Mouse (Mus musculus) E14TG2a.4 (cell line): ENCODE results near the gene Ubb.

Source experiments
- H3K27me3 ChIP-seq: 2 replicates; pipeline ENCODE4 v1.6.1; 2014; ENCODE audit warnings: low read length, control low read depth; ENCODE audit not compliant: insufficient read depth
- H3K36me3 ChIP-seq: 2 replicates; pipeline ENCODE4 v1.6.1; 2014; ENCODE audit warnings: low read length, control low read depth; ENCODE audit not compliant: insufficient read depth
- H3K4me1 ChIP-seq: replicated peaks from 2 replicates; pipeline ENCODE4 v1.6.1; 2014; ENCODE audit warnings: low read depth, low read length, control low read depth
- H3K4me3 ChIP-seq: replicated peaks from 2 replicates; pipeline ENCODE4 v1.5.1; 2014; ENCODE audit warnings: mild to moderate bottlenecking, low read length
- H3K9me3 ChIP-seq: 2 replicates; pipeline ENCODE4 v1.6.1; 2014; ENCODE audit warnings: low read length, control low read depth
- CTCF ChIP-seq: conservative IDR thresholded peaks from 2 replicates; pipeline ENCODE4 v1.5.1; 2014; ENCODE audit warnings: low read length
- NANOG ChIP-seq: IDR thresholded peaks from 2 replicates; pipeline ENCODE4 v1.6.1; 2014; ENCODE audit warnings: borderline replicate concordance, low read length, mixed read lengths
- POU5F1 ChIP-seq: IDR thresholded peaks from 2 replicates; pipeline ENCODE4 v1.6.1; 2014; ENCODE audit warnings: low read length, borderline replicate concordance

Ubb gene

DNA sequence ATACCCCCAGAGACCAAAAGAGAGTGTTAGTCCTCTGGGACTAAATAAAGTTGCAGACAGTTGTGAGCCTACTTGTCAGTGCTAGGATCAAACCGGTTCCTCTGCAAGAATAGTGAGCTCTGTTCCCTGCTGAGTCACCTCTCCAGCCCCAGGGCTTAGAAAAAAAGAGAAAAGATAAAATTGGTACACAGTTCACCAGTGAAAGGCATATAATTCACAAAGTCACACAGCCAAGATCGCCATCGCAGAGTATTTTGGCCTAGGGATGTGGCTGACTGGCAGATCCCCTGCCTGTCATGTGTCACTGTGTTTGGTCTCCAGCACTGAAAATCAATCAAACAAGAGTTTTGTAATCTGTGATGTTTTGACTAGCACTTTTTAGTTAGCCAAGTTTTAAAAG is 17.3 kb downstream of the Ubb start:
- H3K9me3 ChIP-seq = no peaks in the 10 kb centered on the region
- H3K27me3 ChIP-seq = no peaks in the 10 kb centered on the region
- H3K36me3 ChIP-seq = no peaks in the 10 kb centered on the region
- TF ChIP-seq CTCF (no peak), POU5F1 (no peak), NANOG (no peak)
- H3K4me3 ChIP-seq = no peak overlapping the region
- peaks cover 12% of the 10 kb centered on the region for H3K4me1 ChIP-seq

DNA sequence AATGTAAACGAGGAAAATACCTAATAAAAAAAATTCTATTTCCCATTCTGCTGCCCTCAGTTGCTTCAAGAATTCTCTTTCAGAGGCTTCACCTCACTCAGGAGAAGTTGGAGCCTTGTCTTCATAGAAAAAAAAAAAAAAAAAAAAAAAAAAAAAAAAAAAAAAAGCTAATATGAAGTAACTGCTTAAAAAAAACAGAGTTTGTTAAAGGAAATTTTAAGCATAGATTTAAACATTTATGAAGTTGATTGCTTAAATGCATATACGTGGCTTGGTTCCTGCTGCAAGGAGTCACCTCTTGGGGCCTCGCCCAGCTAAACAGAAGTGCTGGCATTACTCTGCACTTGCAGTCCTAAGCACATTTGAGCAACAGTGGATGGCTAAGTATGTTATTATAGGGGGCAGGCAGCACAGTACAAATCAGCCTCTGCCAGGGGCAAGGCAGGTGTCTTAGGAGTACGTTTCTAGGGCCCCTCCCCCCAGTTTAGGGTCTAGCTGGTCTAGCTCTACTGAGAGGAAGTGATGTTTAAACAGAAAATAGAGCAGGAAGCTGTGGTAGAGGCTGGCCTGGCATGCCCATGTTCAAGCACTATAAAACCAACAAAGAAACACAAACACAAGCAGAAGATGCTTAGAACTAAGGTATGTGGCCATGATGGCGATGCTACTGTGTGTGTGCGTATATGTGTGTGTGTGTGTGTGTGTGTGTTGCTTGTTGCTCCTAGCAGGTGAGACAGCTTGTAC is 23.2 kb downstream of the Ubb start, which contains the start of gene Trpv2:
Gene Trpv2 (plus strand): TSS at position 528 of the 744 bp plus-strand sequence.
- Histone ChIP-seq H3K36me3 (no peaks in the 10 kb centered on the region), H3K9me3 (no peaks in the 10 kb centered on the region), H3K4me1 (peaks cover 43% of the 10 kb centered on the region), H3K4me3 (peak within 1 kb of the TSS; percentile 74; the same call in 1 of the 2 replicates), H3K27me3 (peaks cover 28% of the 10 kb centered on the region)
- TF ChIP-seq CTCF = no peak
- no peak for TF ChIP-seq POU5F1
- no peak for TF ChIP-seq NANOG

DNA sequence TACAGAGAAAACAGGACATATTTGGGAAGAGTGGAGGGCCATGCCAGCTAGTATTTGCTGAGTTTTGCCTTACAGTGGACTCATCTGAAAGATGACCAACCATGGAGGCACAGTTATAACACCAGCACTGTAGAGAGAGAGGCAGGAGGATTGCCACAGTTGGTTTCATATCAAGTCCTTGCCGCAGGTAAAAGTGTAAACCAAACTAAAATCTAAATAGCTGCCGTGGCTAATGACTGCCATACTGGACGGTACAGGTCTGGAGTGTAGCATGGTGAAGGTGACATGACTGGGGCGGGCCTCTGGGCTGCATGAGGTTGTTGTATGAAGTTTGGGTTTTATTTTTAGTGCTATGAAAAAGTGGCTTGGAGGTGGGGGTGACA is 23.7 kb downstream of the Ubb start:
- no peak for TF ChIP-seq POU5F1
- TF ChIP-seq NANOG = no peak
- no peak for TF ChIP-seq CTCF

DNA sequence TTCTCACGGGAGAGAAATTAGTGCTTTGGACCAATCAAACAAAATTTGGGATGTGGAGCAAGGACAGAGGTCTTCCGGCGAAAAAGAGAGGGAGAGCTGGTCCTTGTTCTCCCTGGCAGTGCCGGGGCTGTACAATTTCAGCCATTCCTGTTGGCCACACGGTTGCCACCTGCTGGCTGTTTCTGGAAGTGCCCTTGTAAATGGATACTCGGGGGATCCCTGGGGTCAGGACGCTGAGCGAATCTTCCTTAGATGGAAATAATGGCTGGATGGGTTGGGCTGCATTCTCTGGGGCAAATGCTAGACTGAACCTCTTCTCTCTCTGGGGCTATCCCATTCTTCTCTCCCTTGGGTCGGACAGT is 24.3 kb downstream of the Ubb start:
- peaks cover 28% of the 10 kb centered on the region for H3K27me3 ChIP-seq
- H3K36me3 ChIP-seq = no peaks in the 10 kb centered on the region
- H3K9me3 ChIP-seq = no peaks in the 10 kb centered on the region
- TF ChIP-seq CTCF (peak; percentile 95), NANOG (no peak), POU5F1 (no peak)
- H3K4me3 ChIP-seq = peak overlapping the region; percentile 74
- H3K4me1 ChIP-seq = peaks cover 43% of the 10 kb centered on the region

More for the DNA sequence above, 23.7 kb downstream of the Ubb start:
- no peaks in the 10 kb centered on the region for H3K36me3 ChIP-seq
- no peak overlapping the region for H3K4me3 ChIP-seq
- H3K9me3 ChIP-seq = no peaks in the 10 kb centered on the region
- peaks cover 28% of the 10 kb centered on the region for H3K27me3 ChIP-seq
- H3K4me1 ChIP-seq = peaks cover 43% of the 10 kb centered on the region

DNA sequence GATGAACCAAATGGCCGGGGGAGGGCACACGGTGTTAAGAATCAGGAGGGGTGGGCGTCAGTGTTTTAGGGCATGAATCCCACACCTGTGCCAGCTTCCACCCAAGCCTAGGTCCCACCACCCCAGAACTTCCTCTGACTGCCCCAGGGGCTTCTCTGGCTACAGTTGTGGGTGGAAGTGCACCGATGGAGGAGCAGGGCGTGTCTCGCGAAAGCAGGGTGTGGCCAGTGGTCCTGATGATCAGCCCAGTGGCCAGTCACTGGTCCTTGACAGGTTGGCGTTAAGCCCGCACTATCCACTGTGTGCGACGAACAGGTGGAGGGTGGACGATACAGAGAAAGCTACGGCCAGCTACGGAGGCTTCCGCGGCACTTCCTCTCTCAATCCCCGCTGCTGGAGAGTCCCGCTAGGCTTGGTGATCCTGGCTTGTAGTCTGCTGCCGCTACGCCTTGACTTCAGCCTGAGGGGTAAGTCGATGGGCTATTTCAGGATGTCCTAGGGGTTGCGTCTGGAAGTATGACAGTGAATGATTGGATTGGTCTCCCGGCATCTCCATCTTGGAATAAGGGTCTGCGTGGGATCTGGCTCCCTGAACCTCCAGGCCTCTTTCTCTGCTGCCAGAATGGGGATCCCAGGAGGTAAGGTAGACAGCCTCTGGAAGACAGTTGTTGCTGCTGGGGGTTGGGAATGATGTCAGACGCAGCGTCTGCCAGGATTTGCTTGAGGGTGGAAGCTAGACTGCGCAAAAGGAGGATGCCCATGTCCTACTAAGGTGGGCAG is 24.9 kb downstream of the Ubb start:
- Histone ChIP-seq H3K27me3 (peaks cover 28% of the 10 kb centered on the region), H3K36me3 (no peaks in the 10 kb centered on the region), H3K4me3 (peak overlapping the region; percentile 74), H3K4me1 (peaks cover 43% of the 10 kb centered on the region), H3K9me3 (no peaks in the 10 kb centered on the region)
- no peak for TF ChIP-seq CTCF
- no peak for TF ChIP-seq POU5F1
- TF ChIP-seq NANOG = no peak

DNA sequence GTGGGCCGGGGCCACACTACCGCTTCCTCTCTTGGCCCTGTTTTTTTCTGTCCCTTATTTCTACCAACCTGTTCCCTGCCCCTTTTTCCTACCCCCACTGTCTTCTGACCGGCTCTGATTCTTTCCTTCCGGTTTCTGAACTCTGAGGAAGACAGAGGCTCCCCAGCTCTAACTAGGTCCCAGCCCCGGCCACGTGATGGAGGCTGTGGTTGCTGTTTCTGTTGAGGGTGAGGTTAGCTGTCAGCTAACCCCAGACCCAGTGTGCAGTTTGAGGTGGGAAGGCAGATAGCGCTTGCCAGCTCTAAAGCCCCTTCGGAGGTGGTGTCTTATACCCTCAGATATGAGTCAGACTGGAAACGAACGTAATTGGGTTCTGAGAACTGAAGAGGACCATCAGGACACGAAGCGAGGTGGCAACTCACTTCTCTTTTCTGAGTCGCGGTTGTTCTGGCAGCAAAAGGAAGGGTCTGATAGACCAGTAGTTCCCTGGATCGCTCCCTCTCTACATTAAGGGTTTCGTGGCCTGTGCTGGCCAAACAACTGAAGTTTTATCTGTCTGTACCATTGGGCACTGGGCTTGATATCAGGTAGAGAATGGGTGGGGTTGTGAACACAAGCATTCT is 25.7 kb downstream of the Ubb start:
- Histone ChIP-seq H3K9me3 (no peaks in the 10 kb centered on the region), H3K36me3 (no peaks in the 10 kb centered on the region), H3K27me3 (peaks cover 28% of the 10 kb centered on the region), H3K4me3 (0 out of 2 replicates have a peak overlapping the region, but pooled peaks have one; percentile 74), H3K4me1 (peaks cover 43% of the 10 kb centered on the region)
- TF ChIP-seq NANOG (no peak), POU5F1 (no peak), CTCF (no peak)

DNA sequence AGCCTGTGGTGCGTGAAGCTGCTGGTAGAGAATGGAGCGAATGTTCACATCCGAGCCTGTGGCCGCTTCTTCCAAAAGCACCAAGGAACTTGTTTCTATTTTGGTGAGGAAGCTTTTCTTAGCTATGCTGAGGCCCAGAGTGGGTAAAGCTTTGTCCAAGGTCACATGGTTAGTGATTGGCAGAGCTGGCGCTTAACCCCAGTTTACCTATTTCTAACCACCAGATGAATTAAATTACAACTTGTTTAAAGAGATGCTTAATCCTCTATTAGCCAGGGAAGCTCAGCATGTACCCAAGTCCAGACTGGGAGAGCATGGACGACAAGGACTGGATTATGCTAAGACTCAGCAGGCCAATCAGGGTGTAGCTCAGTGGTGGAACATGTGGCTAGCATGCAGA is 32.1 kb downstream of the Ubb start:
- TF ChIP-seq CTCF (no peak), NANOG (no peak), POU5F1 (no peak)
- H3K4me1 ChIP-seq = peaks cover 23% of the 10 kb centered on the region
- H3K36me3 ChIP-seq = no peaks in the 10 kb centered on the region
- H3K4me3 ChIP-seq = peak overlapping the region; percentile 37; the same call in 1 of the 2 replicates
- no peaks in the 10 kb centered on the region for H3K9me3 ChIP-seq
- H3K27me3 ChIP-seq = peaks cover 8% of the 10 kb centered on the region

DNA sequence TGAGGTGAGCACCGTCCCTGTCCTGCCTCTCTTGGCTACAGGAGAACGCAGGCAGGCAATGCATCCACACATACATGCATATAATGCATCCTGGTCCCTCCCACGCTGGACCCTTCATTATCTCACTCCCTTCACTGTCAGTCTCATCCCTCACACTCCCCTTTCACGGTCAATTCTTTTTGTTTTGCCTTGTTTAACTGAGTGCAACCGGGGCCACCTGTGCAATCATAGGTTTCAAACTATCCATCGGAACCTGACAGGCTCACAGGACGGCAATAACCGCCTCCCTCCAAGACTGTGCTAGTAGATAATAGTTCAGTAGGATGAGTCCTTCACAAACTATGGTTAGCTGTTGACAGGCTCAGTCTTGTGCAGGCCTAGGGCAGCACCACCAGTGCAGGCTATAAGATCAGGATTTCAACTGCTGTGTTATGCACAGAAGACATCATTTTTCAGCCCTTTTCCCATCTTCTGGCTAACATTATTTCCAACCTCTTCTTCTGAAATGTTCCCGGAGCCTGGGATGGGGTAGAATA is 33.8 kb downstream of the Ubb start:
- Histone ChIP-seq H3K4me3 (no peak overlapping the region), H3K36me3 (no peaks in the 10 kb centered on the region), H3K4me1 (peaks cover 13% of the 10 kb centered on the region), H3K27me3 (peaks cover 1% of the 10 kb centered on the region; the same call in 1 of the 2 replicates), H3K9me3 (no peaks in the 10 kb centered on the region)
- TF ChIP-seq POU5F1 (no peak), NANOG (no peak), CTCF (no peak)
